Mouse (Mus musculus) limb, embryonic 10.5 days (tissue): ENCODE data around the gene Fer1l5. TPM values are rescaled to one million over a fixed set of nuclear protein-coding genes. Genes with fewer than 3 reads are reported as not detected.

Experiments
- DNase-seq: peaks from one replicate; pipeline ENCODE4 v3.0.0-alpha.2; 2017; ENCODE audit warnings: low spot score
- H3K27ac ChIP-seq: fragments of 300-500 bp; sonication (generic); 2 replicates; pipeline ENCODE4 v1.5.1; 2016; ENCODE audit warnings: mild to moderate bottlenecking
- H3K27me3 ChIP-seq: fragments of 300-500 bp; sonication (generic); 2 replicates; pipeline ENCODE4 v1.6.1; 2016; ENCODE audit warnings: low read depth, mild to moderate bottlenecking; ENCODE audit not compliant: poor library complexity, severe bottlenecking
- H3K36me3 ChIP-seq: fragments of 300-500 bp; sonication (generic); 2 replicates; pipeline ENCODE4 v1.6.1; 2016; ENCODE audit warnings: mild to moderate bottlenecking, moderate library complexity
- H3K4me1 ChIP-seq: fragments of 300-500 bp; sonication (generic); 2 replicates; pipeline ENCODE4 v1.6.1; 2016
- H3K4me3 ChIP-seq: fragments of 300-500 bp; sonication (generic); 2 replicates; pipeline ENCODE4 v1.5.1; 2016; ENCODE audit warnings: mild to moderate bottlenecking, moderate library complexity
- H3K9me3 ChIP-seq: fragments of 300-500 bp; sonication (generic); replicated peaks from 2 replicates; pipeline ENCODE4 v1.6.1; 2016; ENCODE audit warnings: mild to moderate bottlenecking
- WGBS: fragments of 180-500 bp; shearing (Covaris S2); methylation state at CpG from one replicate; pipeline ENCODE4 v1.1.7; 2016; 5-methylcytosine and 5-hydroxymethylcytosine counted together
- polyA plus RNA-seq: library from polyadenylated mRNA; unstranded; fragments of >200 nt; fragmentation: Nextera tagmentation; extraction: Ambion mirVana; gene quantifications from 2 replicates; pipeline ENCODE4 v1.2.1, GENCODE M21; 2016

Fer1l5 gene
- polyA plus RNA-seq, 1 experiment from 2014 or later = 1.7 TPM

DNA sequence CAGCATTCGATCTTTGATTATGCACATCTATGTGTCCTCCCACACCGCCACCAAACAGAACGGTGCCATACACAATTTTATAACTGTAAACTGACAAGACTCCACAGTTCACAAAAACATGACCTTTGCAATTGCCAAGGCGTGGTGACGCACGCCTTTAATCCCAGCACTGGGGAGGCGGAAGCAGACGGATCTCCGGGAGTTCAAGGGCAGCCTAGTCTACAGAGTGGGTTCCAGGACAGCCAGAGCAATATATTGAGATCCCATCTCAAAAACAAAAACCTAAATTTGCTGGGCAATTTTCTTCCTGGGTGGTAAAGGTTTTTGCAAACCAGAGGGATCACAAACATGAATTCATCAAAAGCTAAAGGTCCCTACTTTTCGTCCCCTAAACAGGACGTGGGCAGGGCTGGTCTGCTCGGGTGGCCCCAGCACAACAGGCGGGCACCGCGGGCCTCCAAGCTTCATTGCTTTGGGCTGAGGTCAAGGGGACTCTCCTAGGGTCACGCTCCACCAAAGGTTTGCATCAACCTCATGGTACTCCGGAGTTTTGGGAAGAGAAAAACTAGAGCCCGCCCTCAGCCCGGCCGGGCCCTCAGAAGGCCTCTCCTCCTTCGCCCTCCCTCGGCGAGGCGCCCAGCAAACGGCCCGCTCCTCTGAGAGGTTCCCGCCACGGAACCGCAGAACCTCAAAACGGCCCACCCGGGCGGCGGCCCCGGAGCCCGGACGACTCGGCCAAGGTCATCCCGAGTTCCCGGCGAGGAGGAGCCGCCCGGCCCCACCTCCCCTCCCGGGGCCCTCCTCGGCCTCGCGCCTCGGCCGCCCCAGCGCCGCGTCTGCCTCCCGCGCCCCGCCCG is 3.8 kb upstream of the Fer1l5 start:
- peak overlapping the region; percentile 98 for H3K27ac ChIP-seq
- 5% methylated on average over 55 of the region's 55 CpGs for WGBS
- H3K9me3 ChIP-seq = no peaks in the 10 kb centered on the region
- peaks cover 11% of the 10 kb centered on the region for H3K4me1 ChIP-seq
- peak overlapping the region; percentile 97 for H3K4me3 ChIP-seq
- no peaks in the 10 kb centered on the region for H3K27me3 ChIP-seq
- H3K36me3 ChIP-seq = peaks cover 41% of the 10 kb centered on the region
- DNase-seq = no peak

DNA sequence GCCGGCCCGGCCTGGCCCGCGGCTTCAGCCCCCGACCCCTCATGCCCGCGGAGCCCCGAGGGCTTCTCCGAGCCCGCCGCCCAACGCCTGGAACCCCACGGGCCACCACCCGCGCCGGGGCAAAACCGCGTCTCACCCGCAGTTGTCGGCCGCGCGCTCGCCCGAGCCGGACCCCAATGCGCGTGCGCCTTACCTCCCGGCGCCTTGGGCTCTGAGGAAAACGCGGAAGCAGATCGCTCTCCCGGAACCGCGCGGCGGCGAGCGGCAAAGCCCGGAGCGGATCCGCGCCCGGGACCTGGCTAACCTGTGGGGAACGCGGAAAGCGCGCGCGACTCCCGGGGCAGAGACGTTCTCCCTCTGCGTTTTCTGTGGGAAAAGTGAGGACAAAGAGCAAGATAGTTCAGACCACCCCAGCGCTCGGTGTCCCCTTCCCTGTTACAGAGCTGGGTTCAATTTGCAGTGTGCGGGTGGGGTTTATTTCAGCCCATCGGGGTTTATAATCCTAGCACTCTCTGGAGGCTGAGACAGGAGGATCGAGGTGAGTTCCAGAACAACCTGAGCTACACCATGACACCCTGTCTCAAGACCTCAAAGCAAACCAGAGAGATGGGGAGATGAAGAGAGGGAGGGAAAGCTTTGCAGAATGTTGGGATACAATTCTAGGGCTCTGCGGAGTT is 3.0 kb upstream of the Fer1l5 start, which contains the start of gene Kansl3:
Kansl3 (minus strand) TSS at position 213 of the 677 bp plus-strand sequence.
- H3K27me3 ChIP-seq = no peaks in the 10 kb centered on the region
- peak within 1 kb of the TSS; percentile 98 for H3K27ac ChIP-seq
- H3K36me3 ChIP-seq = peaks cover 33% of the 10 kb centered on the region
- no peaks in the 10 kb centered on the region for H3K9me3 ChIP-seq
- WGBS = 3% methylated on average over 61 of the region's 61 CpGs
- peaks cover 11% of the 10 kb centered on the region for H3K4me1 ChIP-seq
- peak; percentile 96 for DNase-seq
- H3K4me3 ChIP-seq = peak within 1 kb of the TSS; percentile 97

DNA sequence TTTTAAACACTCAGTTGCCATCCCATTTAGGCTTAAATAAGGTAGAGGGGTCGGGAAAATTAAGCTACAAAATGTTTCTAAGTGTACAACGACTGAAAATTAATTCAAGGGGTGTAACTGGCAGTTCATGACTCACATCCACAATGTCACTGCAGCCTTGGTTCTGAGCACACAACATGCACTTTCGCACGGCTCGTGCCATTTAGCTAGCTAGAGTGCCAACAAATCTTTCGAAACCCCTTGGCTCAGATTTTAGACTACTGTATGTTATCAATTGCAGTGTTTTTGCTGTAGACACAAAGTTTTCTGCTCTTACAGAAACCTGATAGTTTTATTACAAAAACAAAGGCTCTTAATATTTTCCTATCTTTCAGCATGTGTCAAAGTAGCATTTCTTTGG is 1.2 kb upstream of the Fer1l5 start:
- DNase-seq = no peak
- peaks cover 16% of the 10 kb centered on the region for H3K36me3 ChIP-seq
- no peak overlapping the region for H3K4me3 ChIP-seq
- WGBS = 85% methylated on average over 6 of the region's 6 CpGs
- no peaks in the 10 kb centered on the region for H3K27me3 ChIP-seq
- no peak overlapping the region for H3K27ac ChIP-seq
- peaks cover 11% of the 10 kb centered on the region for H3K4me1 ChIP-seq
- no peaks in the 10 kb centered on the region for H3K9me3 ChIP-seq

DNA sequence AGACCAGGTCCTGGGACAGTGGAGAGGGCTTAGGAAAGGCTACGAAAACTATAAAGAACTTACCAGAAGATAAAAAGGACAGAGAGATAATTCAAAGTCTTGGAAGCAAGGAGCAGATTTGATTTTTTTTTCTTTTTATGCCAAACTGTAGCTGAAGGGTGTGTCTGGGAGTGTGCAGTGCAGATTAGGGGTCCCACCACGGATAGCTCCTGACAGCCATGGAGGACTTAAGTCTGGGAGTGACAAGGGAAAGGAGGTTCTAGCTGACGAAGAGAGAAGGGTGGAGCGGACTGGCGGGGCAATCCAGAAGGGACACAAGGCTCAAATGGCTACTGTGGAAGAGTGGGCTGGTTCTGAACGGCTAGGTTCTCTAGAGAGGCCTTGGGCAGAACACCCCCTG is 6.8 kb downstream of the Fer1l5 start:
- Histone ChIP-seq H3K27me3 (no peaks in the 10 kb centered on the region), H3K4me1 (no peaks in the 10 kb centered on the region), H3K9me3 (no peaks in the 10 kb centered on the region), H3K27ac (no peak overlapping the region), H3K4me3 (no peak overlapping the region), H3K36me3 (no peaks in the 10 kb centered on the region)
- 78% methylated on average over 6 of the region's 6 CpGs for WGBS
- no peak for DNase-seq

DNA sequence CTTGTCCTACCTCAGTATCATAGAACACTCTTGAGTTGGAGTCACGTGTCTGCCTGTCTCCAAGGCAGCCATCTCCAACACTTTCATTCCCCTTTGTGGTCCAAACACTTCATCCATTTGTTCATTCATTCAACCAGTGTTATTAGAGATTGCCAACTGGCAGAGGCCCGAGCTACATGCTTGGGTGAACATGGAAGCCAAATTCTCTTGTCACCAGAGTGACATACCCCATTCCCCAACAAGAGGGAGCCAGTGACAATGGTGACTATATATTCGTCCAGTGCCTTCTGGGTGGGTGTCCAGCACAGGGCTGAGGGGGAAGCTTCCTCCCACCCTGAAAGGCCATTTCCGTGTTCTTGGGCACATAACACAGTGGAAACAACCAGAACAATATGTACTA is 7.5 kb downstream of the Fer1l5 start:
- Histone ChIP-seq H3K27me3 (no peaks in the 10 kb centered on the region), H3K36me3 (no peaks in the 10 kb centered on the region), H3K4me3 (no peak overlapping the region), H3K4me1 (no peaks in the 10 kb centered on the region), H3K27ac (no peak overlapping the region), H3K9me3 (no peaks in the 10 kb centered on the region)
- 76% methylated on average over 4 of the region's 4 CpGs for WGBS
- no peak for DNase-seq

DNA sequence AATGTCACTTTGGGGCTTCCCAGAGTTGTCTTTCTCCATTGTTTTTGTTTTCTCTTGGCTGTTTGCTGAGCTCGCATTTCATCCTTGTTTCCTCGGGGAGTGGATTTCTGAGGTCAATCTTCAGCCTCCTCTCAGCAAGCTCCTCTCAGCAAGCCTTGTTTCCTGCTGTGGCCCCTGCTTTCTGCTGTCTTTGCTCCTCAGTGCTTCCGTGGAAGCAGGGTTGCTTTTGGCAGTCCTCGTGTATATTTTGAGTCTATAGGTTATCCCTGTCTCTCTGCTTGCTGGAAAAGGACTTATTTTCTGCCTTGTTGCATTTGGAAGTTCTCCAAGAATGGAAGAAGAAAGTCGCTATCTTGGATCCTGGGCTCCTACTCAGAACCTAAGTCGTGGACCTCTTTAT is 24.9 kb downstream of the Fer1l5 start:
- H3K27me3 ChIP-seq = no peaks in the 10 kb centered on the region
- no peak overlapping the region for H3K4me3 ChIP-seq
- no peaks in the 10 kb centered on the region for H3K9me3 ChIP-seq
- H3K27ac ChIP-seq = no peak overlapping the region
- WGBS = 38% methylated on average over 6 of the region's 6 CpGs
- no peaks in the 10 kb centered on the region for H3K36me3 ChIP-seq
- DNase-seq = no peak
- H3K4me1 ChIP-seq = no peaks in the 10 kb centered on the region

DNA sequence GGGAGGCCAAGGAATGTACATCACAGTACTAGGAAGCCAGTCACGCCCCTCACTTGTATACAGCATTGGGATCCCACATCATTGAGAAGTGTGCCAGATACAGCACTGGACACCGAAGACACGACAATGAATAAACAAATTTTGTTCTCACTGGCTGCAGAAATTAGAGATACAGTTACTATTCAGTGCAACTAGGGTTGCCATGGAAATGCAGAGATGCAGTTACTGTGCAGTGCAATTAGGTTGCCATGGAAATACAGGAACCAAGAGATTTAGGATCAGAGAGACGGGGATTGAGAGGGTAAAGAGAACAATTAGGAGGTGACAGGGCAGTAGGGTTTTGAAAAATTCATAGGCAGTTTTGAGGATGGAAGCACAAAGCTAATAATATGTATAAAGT is 29.4 kb downstream of the Fer1l5 start:
- H3K4me3 ChIP-seq = no peak overlapping the region
- DNase-seq = no peak
- no peak overlapping the region for H3K27ac ChIP-seq
- no peaks in the 10 kb centered on the region for H3K36me3 ChIP-seq
- 82% methylated on average over 4 of the region's 4 CpGs for WGBS
- no peaks in the 10 kb centered on the region for H3K27me3 ChIP-seq
- H3K9me3 ChIP-seq = no peaks in the 10 kb centered on the region
- no peaks in the 10 kb centered on the region for H3K4me1 ChIP-seq

DNA sequence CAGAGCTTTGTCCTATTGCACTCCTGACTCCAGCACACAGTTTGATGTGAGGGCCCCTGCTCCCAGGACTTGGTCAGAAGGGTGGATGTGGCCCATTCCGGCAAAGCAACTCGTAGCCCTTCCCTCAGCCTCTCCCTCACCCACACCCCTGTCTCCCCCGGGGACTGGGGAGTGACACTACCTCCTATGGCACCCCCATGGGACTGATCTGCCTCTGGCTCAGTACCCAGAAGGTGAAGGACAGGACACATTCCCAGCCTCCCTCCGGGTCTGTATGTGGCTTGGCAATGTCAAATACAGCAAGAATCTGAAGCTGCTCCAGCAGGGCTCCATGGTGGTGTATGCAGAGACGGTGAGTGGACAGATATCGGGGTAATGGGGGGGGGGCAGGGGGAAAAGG is 32.4 kb downstream of the Fer1l5 start:
- H3K27me3 ChIP-seq = no peaks in the 10 kb centered on the region
- H3K36me3 ChIP-seq = no peaks in the 10 kb centered on the region
- no peak for DNase-seq
- H3K27ac ChIP-seq = no peak overlapping the region
- no peaks in the 10 kb centered on the region for H3K9me3 ChIP-seq
- no peak overlapping the region for H3K4me3 ChIP-seq
- 85% methylated on average over 6 of the region's 6 CpGs for WGBS
- no peaks in the 10 kb centered on the region for H3K4me1 ChIP-seq

DNA sequence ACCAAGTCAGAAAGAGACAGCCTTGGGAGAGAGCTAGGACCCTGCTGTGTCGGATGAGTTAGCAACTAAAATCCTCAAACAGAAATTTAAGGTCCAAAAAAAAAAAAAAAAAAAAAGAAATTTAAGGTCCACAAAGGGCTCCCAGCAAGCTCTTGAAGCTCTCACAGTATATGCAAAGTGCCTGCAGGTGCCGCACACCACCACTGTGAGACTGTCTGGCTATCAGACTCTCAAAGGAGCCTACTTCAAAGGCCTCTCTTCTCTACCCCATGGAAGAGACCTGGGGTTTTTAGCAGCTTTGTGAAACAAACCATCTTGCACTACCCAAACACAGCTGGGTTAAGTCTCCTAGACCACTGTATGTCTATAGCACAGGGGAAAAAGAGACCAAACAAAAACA is 57.4 kb downstream of the Fer1l5 start:
- WGBS = 94% methylated on average over 2 of the region's 2 CpGs
- no peaks in the 10 kb centered on the region for H3K27me3 ChIP-seq
- peaks cover 96% of the 10 kb centered on the region for H3K36me3 ChIP-seq

DNA sequence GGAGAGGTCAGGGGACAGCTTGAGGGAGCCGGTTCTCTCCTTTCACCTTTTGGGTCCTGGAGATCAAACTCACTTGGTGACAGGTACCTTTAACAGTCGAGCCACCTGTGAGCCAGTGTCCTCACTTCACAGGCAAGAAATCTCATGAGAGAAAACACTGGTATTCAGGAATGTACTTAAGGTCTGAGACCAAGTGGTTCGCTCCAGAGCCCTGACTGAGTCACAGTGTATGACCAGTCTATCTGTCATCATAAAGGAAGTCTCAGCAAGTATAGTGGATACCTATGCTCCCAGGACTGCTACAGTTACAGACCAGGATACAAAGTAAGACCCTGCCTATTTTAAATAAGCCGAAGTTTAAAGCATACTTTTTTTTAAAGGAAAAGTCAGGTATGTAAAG is 60.9 kb downstream of the Fer1l5 start:
- Histone ChIP-seq H3K9me3 (no peaks in the 10 kb centered on the region), H3K4me3 (no peak overlapping the region), H3K36me3 (peaks cover 96% of the 10 kb centered on the region), H3K27ac (no peak overlapping the region), H3K4me1 (no peaks in the 10 kb centered on the region), H3K27me3 (no peaks in the 10 kb centered on the region)
- WGBS = 91% methylated on average over 4 of the region's 4 CpGs
- DNase-seq = no peak

More for the DNA sequence above, 57.4 kb downstream of the Fer1l5 start:
- no peaks in the 10 kb centered on the region for H3K9me3 ChIP-seq
- H3K4me1 ChIP-seq = no peaks in the 10 kb centered on the region
- no peak overlapping the region for H3K27ac ChIP-seq
- H3K4me3 ChIP-seq = no peak overlapping the region
- no peak for DNase-seq

DNA sequence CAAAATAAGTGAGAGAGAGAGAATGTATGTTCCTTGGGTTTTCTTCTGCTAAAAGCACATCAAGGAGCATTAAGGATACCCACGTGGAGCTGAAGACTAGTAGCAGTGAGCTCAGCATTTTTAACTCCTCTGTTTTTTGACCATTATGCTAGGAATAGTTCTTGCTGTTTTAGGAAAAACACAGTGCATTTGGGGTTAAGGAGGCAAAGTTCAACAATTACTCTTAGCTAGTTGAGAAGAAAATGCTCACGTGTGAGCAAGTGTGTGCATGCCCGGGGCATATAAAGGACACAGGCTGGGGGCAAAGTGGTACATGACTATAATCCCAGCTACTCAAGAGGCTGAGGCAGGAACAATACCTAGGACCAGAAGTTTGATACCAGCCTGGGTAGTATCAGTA is 61.5 kb downstream of the Fer1l5 start:
- WGBS = 90% methylated on average over 3 of the region's 3 CpGs
- H3K27ac ChIP-seq = no peak overlapping the region
- H3K4me3 ChIP-seq = no peak overlapping the region
- H3K27me3 ChIP-seq = no peaks in the 10 kb centered on the region
- no peaks in the 10 kb centered on the region for H3K9me3 ChIP-seq
- DNase-seq = no peak
- H3K36me3 ChIP-seq = peaks cover 96% of the 10 kb centered on the region
- no peaks in the 10 kb centered on the region for H3K4me1 ChIP-seq

DNA sequence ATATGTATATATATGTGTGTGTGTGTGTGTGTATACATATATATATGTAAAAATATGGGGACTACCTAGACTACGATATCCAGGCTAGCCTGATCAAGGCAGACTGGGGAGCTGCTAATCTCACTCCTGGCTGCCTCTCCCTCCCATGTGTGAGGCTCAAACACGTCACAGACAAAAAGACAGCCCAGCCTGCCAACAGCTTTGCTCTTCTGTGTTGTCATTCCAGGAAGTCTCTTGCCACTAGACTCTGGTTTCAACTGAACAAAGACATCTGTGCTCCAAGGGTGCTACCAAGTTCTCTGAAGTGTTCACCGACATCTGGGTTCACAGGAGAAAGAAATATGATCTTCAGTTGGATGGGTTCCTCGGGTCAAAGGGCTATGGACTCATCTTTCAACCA is 63.0 kb downstream of the Fer1l5 start:
- H3K9me3 ChIP-seq = no peaks in the 10 kb centered on the region
- whole genome bisulfite sequencing = 82% methylated on average over 4 of the region's 4 CpGs
- no peak overlapping the region for H3K4me3 ChIP-seq
- H3K36me3 ChIP-seq = peaks cover 97% of the 10 kb centered on the region
- no peak for DNase-seq
- no peak overlapping the region for H3K27ac ChIP-seq
- no peaks in the 10 kb centered on the region for H3K4me1 ChIP-seq
- no peaks in the 10 kb centered on the region for H3K27me3 ChIP-seq

DNA sequence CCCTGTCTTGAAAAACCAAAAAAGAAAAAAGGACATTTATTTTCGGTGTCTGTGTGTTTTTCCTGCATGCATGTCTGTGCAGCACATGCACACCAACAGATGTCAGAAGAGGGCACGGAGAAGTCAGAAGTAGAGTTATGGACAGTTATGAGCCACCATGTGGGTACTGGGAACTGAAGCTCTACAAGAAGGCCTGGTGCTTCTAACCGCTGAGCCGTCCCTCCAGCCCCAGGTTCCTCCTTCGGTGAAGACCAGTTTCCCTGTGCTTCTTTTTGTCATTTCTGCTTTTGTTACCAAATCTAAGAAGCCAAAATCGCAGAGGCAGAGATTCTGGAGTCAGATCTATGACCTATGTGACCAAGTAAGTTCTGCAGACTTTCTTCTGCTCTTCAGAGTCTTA is 64.4 kb downstream of the Fer1l5 start:
- Histone ChIP-seq H3K36me3 (peaks cover 93% of the 10 kb centered on the region), H3K4me1 (no peaks in the 10 kb centered on the region), H3K9me3 (no peaks in the 10 kb centered on the region), H3K27ac (no peak overlapping the region), H3K27me3 (no peaks in the 10 kb centered on the region), H3K4me3 (no peak overlapping the region)
- WGBS = 95% methylated on average over 6 of the region's 6 CpGs
- no peak for DNase-seq
